Mouse (Mus musculus): ENCODE results near the gene Card19. TPM values are rescaled to one million over a fixed set of nuclear protein-coding genes. Genes with fewer than 3 reads are reported as not detected.

Card19 gene
- total RNA-seq, 2 experiments from 2014 or later = 48.0 to 48.7 TPM

DNA sequence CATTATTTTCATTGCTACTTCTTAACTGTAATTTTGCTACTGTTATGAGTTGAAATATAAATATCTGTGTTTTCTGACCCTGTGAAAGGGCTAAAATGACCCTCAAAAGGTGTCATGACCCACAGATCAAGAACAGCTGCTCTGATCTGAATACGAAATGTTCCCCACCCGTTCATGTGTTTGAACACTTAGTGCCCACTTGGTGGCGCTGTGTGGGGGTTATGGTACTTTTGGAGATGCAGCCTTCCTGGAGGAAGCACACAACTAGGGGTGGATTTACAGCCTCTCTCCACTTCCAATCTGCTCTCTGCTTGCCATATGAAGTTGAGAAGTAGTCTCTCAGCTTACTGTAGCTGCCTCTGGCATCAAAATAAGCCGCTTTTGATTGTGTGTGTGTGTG lies 18.9 kb upstream of the Card19 start:
- intact Hi-C loops (cut with DNase I; ENCODE audit: low total_unique reads) = no loop called here

DNA sequence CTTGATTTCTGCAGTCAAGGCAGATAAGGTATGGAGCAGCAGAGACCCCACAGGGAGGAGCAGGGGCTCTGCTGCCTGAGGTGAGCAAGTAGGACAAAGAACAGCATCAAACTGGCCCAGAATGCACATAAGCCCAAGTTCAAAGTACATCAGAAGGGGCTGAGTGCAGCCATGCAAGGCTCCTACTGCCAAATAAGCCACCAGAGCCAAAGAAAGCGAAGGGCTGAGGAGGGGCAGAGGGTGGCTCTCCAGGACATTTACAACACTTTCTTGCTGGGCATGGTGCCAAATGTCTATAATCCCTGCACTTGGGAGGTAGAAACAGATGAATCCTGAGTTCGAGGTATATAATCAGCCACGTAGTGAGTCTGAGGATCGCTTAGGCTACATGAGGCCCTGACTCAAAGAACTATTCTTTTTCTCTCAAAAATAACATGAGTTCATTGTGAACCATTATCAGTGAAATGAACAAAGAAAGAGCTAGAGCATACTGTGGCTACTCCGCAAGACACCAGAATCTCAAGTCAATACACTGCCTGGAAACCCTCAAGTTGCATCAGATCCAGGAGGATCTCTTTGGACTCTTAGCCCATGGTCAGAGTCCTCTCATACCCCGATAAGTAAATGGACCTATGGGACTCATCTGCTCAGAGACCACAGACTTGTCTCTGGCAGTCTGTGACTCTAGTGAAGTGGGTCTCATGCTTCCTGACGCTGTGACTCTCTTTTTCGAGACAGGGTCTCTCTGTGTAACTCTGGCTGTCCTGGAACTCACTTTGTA lies 18.1 kb upstream of the Card19 start:
- intact Hi-C loops (cut with DNase I; ENCODE audit: low total_unique reads) = no loop called here
- no peak for DNase-seq

More for the DNA sequence above, 18.9 kb upstream of the Card19 start:
- no peak for DNase-seq

DNA sequence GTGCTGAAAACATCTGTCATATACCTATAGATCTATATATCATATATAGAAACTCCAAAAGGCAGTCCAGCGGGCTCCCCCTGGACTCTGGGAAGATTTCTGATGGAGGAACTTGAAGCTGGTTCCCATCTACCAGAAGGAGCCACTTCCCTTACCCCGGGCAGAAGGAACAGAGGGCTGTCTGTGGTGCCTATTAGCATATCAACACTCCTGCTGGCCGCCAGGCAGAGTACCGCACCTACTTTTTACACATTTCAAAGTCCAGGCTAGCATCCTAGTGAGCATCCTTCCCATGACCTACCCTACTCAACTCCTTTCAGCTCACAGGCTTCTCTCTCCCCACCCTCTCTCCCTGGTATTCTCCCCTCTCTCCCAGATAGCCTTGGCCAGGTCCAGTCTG lies 9.8 kb upstream of the Card19 start:
- intact Hi-C loops (cut with DNase I; ENCODE audit: low total_unique reads) = no loop called here

DNA sequence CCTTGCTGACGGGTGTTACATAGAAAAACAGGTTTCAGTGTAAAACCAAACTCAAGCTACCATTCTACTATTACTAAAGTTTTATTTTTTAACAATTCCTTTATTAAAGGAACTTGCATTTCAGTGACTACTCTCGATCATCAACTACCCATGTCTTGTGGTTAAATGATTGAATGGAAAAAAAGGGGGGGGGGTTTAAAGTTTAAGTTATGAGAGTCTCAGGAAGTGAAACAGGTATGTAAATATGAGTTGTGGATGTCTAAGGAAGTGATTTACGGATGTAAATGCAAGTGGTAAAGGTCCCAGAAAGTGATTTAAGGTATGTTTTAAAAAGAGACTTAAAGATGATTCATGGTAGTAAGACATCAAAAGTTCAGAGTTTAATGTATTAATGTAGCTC lies 9.3 kb upstream of the Card19 start:
- no peak for DNase-seq
- intact Hi-C loops (cut with DNase I; ENCODE audit: low total_unique reads) = no loop called here

More for the DNA sequence above, 9.8 kb upstream of the Card19 start:
- no peak for DNase-seq

DNA sequence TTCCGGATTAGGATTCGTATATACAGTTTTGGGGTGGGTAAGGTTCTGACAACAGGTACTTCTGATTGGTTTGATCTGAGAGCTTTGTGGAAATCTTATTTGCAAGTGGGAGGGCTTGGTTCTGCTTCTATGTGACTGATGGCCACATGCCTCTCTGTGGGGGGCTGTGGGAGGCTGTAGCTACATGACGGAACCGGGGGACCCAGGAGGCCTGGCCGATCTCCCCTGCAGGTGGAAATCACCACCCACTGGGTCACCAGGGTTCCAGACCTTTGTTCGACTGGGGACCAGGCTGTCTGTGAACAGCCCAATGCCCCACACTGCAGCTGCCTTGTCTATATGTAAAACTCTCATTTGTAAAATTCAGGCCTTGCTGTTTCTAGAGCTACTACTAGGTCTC lies 8.9 kb upstream of the Card19 start:
- intact Hi-C loops (cut with DNase I; ENCODE audit: low total_unique reads) = no loop called here

DNA sequence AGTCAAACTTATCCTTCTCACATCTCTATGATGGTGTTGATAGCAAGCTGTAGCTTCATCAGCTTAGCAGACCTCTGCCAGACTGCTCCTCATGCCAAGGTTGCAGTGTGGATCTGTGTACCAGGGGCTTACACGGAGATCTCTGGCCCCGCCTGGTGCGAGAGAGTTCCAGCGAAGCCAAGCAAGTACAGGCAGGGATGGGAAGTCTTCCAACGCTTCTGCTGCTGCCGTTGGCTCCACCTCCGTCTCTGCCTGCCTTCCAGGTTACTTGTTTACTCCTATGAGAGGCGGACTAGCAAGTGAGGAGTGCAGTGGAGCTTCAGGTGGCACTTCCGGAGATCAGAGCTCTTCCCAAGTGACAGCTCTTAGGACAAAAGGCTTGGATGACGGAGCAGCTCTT lies 8.5 kb upstream of the Card19 start:
- intact Hi-C loops (cut with DNase I; ENCODE audit: low total_unique reads) = no loop called here
- no peak for DNase-seq

More for the DNA sequence above, 8.9 kb upstream of the Card19 start:
- DNase-seq = no peak

DNA sequence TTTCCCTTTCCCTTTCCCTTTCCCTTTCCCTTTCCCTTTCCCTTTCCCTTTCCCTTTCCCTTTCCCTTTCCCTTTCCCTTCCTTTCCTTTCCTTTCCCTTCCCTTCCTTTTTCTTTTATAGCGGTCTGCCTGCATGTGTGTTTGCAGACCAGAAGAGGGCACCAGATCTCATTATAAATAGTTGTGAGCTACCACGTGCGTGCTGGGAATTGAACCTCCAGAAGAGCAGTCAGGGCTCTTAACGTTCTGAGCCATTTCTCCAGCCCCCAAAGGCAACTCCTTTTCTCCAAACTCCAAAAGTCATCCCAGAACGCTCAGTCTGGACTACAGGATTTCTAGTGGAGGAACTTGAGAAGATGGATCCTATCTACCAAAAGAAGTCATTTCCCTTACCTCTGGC lies 5.1 kb upstream of the Card19 start:
- DNase-seq = no peak
- intact Hi-C loops (cut with DNase I; ENCODE audit: low total_unique reads) = no loop called here

DNA sequence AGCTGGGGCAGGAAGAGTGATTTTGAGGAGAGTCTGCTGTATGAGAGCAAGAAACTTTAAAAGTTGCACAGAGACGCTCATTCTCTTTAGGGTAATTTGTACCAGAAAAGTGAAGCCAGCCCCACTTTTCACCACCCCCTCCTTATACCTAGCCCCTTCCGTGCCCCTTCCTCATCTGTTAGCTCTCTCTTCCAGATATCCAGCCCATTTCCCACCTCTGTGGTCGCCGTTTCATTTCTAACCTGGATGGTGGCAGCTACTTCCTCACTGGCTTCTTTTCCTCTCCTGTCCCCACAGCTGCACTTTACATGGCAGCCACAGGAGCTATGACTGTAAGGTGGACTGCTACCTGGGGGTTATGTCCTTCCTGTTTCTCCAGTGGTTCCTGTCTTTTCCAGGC lies 3.5 kb upstream of the Card19 start:
- intact Hi-C loops (cut with DNase I; ENCODE audit: low total_unique reads) = no loop called here

DNA sequence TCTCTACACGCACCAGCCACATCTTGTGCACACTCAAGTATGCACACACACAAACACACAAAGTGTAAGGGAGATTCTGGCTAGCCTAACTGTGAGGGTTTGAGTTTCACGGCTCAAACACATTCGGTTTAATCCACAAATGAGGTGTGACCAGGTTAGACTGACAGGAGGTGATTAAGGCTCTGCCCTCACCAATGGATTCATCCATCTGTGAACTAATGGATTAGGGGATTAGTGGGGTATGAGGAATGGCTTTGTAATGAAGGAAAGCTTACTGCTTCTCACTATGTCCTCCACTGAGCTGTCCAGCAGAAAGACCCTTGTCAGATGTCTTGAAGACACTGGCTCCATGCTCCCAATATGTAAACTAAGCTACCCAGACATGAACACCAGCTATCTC lies 2.8 kb upstream of the Card19 start:
- DNase-seq = no peak
- intact Hi-C loops (cut with DNase I; ENCODE audit: low total_unique reads) = no loop called here

More for the DNA sequence above, 3.5 kb upstream of the Card19 start:
- DNase-seq = no peak

DNA sequence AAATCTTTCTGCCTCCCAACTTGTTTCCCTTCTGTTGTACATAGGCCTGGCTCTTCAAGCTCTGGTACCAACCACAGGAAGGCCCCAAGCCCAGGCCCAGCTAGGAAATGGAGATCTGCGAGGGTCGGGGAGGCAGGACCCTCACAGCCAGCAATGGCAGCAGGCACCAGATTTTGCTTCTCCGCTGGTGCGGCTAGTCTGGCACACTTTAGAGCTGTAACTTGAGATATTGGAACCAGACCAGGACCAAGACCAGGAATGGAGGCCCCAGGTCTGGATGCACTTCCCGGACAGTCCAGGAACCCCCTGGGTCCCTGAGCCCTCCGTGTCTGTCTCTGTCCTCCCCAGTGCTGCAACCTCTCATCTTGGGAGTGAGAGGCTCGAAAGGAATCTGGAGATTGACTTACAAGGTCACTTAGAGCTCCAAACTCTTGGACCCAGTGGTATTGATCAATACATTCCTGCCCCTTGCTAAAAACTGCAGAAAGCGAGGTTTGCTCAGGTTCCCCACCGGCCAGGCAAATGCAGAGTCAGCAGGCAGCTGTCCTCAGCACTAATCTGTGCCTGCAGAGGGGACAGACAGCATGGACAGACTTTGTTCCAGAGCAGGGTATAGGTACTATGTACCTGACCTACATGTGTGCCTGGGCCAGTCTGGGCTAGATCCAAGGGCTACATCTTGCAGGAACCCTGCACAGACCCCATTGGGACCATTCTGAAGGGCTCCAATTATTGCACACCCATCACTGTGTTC lies 1.1 kb upstream of the Card19 start:
- intact Hi-C loops (cut with DNase I; ENCODE audit: low total_unique reads) = no loop called here
- DNase-seq = no peak

DNA sequence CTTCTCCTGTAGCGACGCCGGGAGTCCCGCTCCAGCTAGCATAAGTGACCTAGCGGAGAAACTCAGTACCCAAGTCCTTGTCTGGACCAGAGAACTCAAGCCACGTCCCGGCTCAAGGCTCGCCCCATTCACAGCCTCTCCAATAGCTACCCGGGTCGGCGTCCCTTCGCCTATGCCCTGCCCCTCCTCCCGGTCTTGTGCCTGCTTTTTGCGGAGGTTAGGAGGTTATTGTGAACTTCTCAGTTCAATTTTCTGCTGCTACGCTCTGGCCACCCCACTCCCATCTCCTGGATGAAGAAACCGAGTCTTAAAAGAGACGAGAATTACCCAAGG lies 349 bp upstream of the Card19 start:
- intact Hi-C loops (cut with DNase I; ENCODE audit: low total_unique reads) = no loop called here
- no peak for DNase-seq

DNA sequence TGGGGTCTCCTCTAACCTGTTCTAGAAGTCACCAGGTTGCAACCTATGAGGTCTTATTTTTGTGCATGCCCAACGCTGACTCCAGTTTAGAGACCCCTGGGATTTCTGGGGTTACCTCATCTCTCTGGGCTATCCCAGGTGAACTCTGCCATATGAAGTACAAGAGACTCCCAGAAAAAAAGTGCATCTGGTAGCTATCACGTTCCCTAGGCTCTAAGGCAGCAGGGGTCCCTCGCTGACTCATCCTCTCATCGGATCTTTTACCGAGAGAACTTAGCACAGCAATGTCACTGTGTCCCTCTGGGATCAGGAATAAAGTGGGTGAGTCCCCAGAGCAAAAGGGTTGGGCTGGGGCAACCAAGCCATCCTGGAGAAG lies 721 bp downstream of the Card19 start:
- no peak for DNase-seq
- intact Hi-C loops (cut with DNase I; ENCODE audit: low total_unique reads) = no loop called here

DNA sequence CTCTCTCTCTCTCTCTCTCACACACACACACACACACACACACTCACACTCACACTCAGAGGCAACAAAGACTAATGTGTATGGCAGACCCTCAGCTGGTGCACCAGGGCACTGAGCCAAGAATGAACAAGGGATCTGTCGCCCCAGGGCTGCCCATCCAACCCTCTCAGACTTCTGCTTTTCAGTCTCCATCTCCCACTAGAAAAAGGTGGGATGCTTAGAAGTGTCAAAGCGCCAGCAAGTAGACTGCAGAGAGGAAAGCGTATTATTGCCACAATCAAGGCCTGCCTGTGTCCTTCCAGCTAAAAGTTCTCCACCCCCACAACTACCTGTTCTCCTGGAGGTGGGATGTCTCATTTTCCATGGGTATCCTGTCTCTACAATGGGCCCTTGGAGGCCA lies 1.4 kb downstream of the Card19 start:
- DNase-seq = no peak
- intact Hi-C loops (cut with DNase I; ENCODE audit: low total_unique reads) = no loop called here

DNA sequence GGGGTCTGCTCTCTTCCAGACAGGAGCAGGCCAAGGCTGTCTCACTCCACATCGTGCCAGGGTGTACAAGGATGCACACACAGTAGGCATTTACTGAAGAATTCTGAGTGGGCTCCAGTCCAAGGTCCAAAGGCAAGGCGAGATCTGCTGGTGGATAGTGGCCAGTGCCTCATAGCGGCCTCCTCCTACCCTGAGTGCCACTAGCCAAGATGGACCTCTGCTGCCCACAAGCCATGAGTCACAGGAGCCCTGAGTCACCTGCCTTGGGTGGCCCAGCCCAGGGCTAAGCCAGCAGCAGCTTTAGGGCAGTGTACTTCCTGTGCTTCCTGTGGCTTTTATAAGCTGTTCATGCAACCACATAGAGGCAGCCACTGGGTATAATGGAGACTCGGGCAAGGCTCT lies 2.3 kb downstream of the Card19 start:
- intact Hi-C loops (cut with DNase I; ENCODE audit: low total_unique reads) = no loop called here
- peak; percentile 41 for DNase-seq

DNA sequence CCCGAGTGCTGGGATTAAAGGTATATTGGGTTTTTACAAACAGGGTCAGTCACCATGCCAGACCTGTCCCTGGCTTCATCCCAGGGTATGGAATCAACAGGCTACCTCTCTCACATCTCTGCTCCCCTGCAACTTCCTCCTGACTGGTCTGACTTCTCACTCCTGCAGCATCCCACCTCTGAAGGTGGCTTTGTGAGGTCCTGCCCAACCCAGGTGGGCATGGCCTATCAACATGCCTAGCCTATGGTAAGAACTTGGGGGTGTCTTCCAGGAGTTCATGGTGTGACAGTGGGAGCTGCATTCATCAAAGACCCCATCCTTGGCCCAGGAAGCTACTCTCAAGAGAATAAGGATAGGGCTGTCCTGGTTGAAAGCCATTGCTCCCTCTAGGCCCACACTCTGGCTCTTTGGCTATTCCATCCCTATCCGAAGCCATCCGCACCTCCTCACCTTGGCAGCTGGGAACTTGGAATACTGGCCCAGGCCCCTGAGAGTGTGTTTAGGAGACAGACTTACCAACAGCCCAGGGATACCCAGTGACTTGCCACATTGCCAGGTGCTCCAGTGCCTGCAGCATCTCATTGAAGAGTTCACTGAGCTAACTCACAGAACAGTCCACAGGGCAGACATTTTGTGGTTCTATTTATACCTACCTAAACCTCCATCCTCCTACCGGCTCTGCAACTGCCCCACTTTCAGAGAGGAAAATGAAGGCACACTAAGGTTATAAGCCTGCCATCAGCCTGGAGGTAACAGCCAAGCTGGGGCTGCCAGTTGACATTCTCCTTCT lies 2.9 kb downstream of the Card19 start:
- DNase-seq = no peak
- intact Hi-C loops (cut with DNase I; ENCODE audit: low total_unique reads) = no loop called here

DNA sequence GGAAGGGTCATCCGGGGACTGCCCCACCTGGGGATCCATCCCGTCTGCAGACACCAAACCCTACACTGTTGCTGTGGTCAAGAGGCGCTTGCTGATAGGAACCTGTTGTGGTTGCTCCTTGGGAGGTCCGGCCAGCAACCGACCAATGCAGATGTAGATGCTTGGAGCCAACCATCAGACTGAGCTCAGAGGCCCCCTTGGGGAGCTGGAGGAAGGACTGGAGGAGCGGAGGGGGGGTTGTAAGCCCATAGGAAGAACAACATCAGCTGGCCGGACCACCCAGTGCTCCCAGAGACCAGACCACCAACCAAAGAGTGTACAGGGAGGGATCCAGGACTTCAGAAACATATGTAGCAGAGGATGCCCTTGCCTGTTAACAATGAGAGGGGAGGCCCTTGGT lies 6.5 kb downstream of the Card19 start:
- intact Hi-C loops (cut with DNase I; ENCODE audit: low total_unique reads) = no loop called here
- no peak for DNase-seq

DNA sequence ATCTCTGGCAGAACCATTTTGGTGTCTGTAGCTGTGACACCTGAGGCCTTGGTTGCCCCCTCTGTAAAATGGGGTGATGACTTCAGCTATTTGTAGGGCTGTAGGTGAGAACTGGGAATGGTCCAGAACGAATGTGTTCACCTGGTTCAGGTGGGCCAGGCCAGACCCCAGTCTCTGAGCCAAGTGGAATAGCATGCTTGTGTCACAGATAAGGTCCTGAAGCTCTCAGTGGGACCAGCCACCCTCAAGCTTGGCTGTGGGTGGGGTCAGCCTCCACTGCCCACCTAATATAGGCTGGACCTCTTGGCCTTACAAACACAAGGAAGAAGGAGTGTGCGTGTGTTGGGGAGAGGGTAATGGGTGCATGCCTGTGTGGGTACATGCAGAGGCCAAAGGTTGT lies 9.5 kb downstream of the Card19 start:
- intact Hi-C loops (cut with DNase I; ENCODE audit: low total_unique reads) = no loop called here

DNA sequence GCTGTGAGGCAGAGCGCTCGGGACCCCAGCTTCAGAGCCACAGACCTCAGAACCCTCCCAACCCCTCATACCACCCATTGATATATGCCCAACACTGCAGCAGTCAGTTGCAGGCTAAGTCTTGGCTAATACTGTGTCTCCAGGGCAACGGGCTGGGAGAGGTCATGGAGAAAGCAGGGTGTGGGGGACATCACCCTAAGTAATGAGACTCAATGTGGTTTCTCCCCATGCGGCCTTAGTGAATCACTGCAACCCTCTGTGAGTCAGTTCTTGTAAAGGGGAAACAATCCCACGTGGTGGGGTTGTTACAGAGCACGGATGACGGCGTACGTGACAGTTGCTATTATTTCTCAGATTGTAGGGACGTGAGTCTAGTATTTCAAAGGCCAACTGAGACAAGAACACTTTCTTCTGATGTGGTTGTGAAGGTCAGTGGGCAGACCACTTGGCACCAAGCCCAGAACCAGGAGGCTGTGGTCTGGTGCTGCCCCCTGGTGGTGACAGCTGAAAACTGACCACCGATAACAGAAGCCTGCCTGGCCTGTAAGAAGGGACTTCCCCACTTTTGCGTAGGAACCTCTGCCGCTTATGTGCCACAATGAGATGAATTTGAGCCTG lies 10.3 kb downstream of the Card19 start:
- peak; percentile 79 for DNase-seq
- intact Hi-C loops (cut with DNase I; ENCODE audit: low total_unique reads) = no loop called here

More for the DNA sequence above, 9.5 kb downstream of the Card19 start:
- no peak for DNase-seq

DNA sequence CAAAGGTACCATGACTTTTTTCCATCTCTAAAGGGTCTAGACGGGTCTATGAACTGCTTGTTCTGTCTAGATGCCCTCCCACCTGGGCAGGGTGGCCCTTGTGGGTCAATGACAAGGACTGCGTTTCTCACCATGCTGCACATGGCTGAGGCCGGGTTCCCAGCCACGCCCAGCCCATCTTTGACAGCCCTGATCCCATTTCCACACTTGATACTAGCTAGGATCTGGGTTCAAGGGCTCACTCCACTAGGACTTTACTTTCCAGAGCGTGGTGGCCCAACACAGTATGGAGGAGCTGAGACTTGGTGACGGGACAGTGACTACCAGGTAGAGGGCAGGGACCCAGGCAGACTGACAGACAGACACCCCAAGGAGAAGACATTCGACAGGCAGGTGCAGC lies 13.3 kb downstream of the Card19 start:
- no peak for DNase-seq
- intact Hi-C loops (cut with DNase I; ENCODE audit: low total_unique reads) = no loop called here

DNA sequence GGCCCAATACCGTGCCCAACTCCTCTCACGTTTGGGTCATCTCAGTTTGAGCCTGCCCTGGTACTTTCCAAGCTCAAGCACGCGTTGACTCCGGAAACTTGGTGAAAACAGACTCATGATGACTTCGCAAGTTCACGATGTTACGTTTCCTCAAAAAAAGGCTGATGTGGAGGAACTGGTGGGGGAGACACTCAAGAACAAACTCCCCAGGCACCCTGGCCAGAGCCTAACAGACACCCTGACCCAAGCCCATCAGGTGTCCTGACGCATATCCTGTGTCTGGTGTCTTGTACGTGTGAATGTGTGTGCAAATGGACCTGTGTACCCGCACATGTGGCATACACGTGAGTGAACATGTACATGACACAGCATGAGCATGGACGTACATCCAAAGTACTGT lies 15.1 kb downstream of the Card19 start:
- intact Hi-C loops (cut with DNase I; ENCODE audit: low total_unique reads) = no loop called here
- no peak for DNase-seq
